Mouse (Mus musculus) ES-E14 (cell line): ENCODE results near the gene Myocd.

Experiments used
- CHD2 ChIP-seq: IDR thresholded peaks from 2 replicates; pipeline ENCODE4 v1.6.1; 2014; ENCODE audit warnings: mild to moderate bottlenecking, low read depth, low read length, inconsistent platforms
- HCFC1 ChIP-seq: IDR thresholded peaks from 2 replicates; pipeline ENCODE4 v1.6.1; 2012; ENCODE audit warnings: low read length, inconsistent platforms, borderline replicate concordance; ENCODE audit not compliant: insufficient read depth
- MAFK ChIP-seq: IDR thresholded peaks from 2 replicates; pipeline ENCODE4 v1.6.1; 2014; ENCODE audit warnings: mild to moderate bottlenecking, low read depth, low read length, inconsistent platforms; ENCODE audit not compliant: insufficient read depth

DNA sequence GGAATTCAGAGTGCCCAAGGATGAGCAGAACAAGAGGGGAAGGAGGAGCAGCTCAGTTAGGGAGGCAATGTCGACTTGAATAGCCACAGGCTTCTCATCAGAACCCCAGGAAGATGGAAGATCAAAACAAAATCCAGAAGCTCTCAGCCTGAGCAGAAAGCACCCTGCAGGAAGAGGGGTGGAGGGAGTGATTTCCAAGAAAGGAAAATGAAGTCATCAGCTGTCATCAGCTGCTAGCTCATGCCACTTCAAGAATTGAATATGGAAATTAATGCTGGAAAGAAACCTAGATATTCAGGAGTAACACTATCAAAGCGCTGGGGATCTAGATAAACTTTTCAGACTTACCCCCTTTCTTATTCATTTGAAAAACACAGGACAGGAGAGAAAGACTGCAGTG, 34.4 kb downstream of the Myocd start:
- TF ChIP-seq CHD2 = no peak
- no peak for TF ChIP-seq HCFC1
- no peak for TF ChIP-seq MAFK
